In the genomic region with DNA sequence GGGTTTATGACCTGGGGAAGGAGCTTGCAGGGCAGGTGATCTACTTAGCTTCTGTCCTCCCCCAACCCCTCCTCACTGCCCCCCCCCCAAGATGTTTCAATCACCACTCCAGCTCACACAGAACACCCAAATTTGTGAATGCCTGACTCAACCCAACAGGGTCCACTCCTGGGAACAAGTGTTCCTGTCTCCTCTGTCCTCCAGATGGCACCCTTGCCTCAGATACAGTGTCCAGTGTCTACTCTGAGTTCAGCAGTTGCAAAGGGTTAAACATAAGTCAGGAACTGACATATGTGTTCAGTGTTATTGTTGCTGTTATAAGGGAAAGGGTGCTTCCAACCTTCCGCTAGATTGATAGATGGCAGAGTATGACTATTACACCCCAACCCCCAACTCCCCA, we compare ENCODE assay signal across 10 mouse cellular contexts.
DNase-seq lines count a peak whose midpoint lies in the region; ATAC-seq and TF ChIP-seq lines count a peak whose summit lies in the region.
"Had no signal": no experiment of that assay in that cellular context is flagged by ENCODE, and none has a peak within 500 bp of the region (broad histone marks: within the 10 kb centered on the region; RNA-seq: fewer than 3 reads in every experiment).

No protein-coding gene starts in this region.

- no peak overlapping the region for H3K27ac ChIP-seq in forebrain, embryonic 13.5 days
- no peak overlapping the region for H3K27ac ChIP-seq in forebrain, embryonic 11.5 days (ENCODE audit: low read depth, low read length)
- no peak overlapping the region for H3K27ac ChIP-seq in left cerebral cortex, adult 2 months
- no peak overlapping the region for H3K27ac ChIP-seq in hindbrain, embryonic 14.5 days
- H3K27ac ChIP-seq: liver, embryonic 13.5 days had no signal

- TF ChIP-seq CTCF in left cerebral cortex, adult 2 months (IDR thresholded peaks at IDR 0.05), result peak; percentile 51

- WGBS in forebrain, embryonic 13.5 days, result 88% methylated on average over 1 of the region's 1 CpGs
- 86% methylated on average over 1 of the region's 1 CpGs for WGBS in forebrain, embryonic 11.5 days
- WGBS in hindbrain, embryonic 14.5 days, result 59% methylated on average over 1 of the region's 1 CpGs

- DNase-seq in forebrain, embryonic 11.5 days (ENCODE audit: low spot score), result no peak
- no peak for DNase-seq in left cerebral cortex, adult 2 months (ENCODE audit: extremely low spot score in 1 of 2, low spot score in 2 of 2)
- DNase-seq in left cerebral cortex, postnatal 4 days, result no peak
- DNase-seq in hindbrain, embryonic 14.5 days (ENCODE audit: low spot score), result peak; percentile 51
- DNase-seq in retina, embryonic 14.5 days (ENCODE audit: low spot score), result peak; percentile 28
- no peak for DNase-seq in spleen, postnatal 36 days (ENCODE audit: low spot score in 2 of 2)
- DNase-seq: liver, embryonic 13.5 days had no signal

- H3K36me3 ChIP-seq in forebrain, embryonic 13.5 days (ENCODE audit: poor library complexity, severe bottlenecking), result no peaks in the 10 kb centered on the region
- H3K36me3 ChIP-seq in forebrain, embryonic 11.5 days (ENCODE audit: control insufficient read depth, insufficient read depth, low read length), result no peaks in the 10 kb centered on the region
- H3K36me3 ChIP-seq in hindbrain, embryonic 14.5 days (replicated peaks; ENCODE audit: control insufficient read depth, insufficient read depth), result no peaks in the 10 kb centered on the region
- H3K36me3 ChIP-seq: liver, embryonic 13.5 days had no signal

- H3K4me3 ChIP-seq in forebrain, embryonic 13.5 days, result no peak overlapping the region
- no peak overlapping the region for H3K4me3 ChIP-seq in forebrain, embryonic 11.5 days (ENCODE audit: low read depth, low read length)
- H3K4me3 ChIP-seq in left cerebral cortex, adult 2 months, result no peak overlapping the region
- no peak overlapping the region for H3K4me3 ChIP-seq in hindbrain, embryonic 14.5 days (replicated peaks; ENCODE audit: low read length)
- H3K4me3 ChIP-seq: erythroblast, embryonic 14.5 days; liver, embryonic 13.5 days had no signal

- intact Hi-C loops in left cerebral cortex, adult 2 months (cut with DNase I), result loop anchor here (1.0 kb wide), 2 partner anchors 201 to 870 kb away; no protein-coding TSS in a partner anchor
- intact Hi-C loops in left cerebral cortex, postnatal 4 days (cut with DNase I), result loop anchor here (10.0 kb wide), 1 partner anchor 202 kb away; no protein-coding TSS in a partner anchor

- ATAC-seq in forebrain, embryonic 13.5 days, result 0 out of 2 replicates have a peak, but pooled peaks have one; percentile 45
- no peak for ATAC-seq in forebrain, embryonic 11.5 days (replicated peaks; ENCODE audit: low FRiP score)
- peak; percentile 55; the same call in 1 of the 2 replicates for ATAC-seq in hindbrain, embryonic 14.5 days (ENCODE audit: low FRiP score)
- ATAC-seq in inflammation-experienced regulatory T-cells, adult 6 months, result no peak

- no peak overlapping the region for H3K9ac ChIP-seq in forebrain, embryonic 13.5 days
- H3K9ac ChIP-seq in forebrain, embryonic 11.5 days (ENCODE audit: low read length), result no peak overlapping the region
- H3K9ac ChIP-seq in hindbrain, embryonic 14.5 days, result no peak overlapping the region
- H3K9ac ChIP-seq: liver, embryonic 13.5 days had no signal

- H3K9me3 ChIP-seq in forebrain, embryonic 13.5 days (replicated peaks), result no peaks in the 10 kb centered on the region
- no peaks in the 10 kb centered on the region for H3K9me3 ChIP-seq in forebrain, embryonic 11.5 days (ENCODE audit: control insufficient read depth, low read length)
- no peaks in the 10 kb centered on the region for H3K9me3 ChIP-seq in hindbrain, embryonic 14.5 days (ENCODE audit: control insufficient read depth, low read length)
- H3K9me3 ChIP-seq: liver, embryonic 13.5 days had no signal

- H3K27me3 ChIP-seq in forebrain, embryonic 13.5 days, result no peaks in the 10 kb centered on the region
- H3K27me3 ChIP-seq in forebrain, embryonic 11.5 days (ENCODE audit: control insufficient read depth, insufficient read depth, low read length), result no peaks in the 10 kb centered on the region
- H3K27me3 ChIP-seq in hindbrain, embryonic 14.5 days (ENCODE audit: control insufficient read depth, insufficient read depth, low read length), result no peaks in the 10 kb centered on the region
- H3K27me3 ChIP-seq: liver, embryonic 13.5 days had no signal

- no peak overlapping the region for H3K4me2 ChIP-seq in forebrain, embryonic 13.5 days
- no peak overlapping the region for H3K4me2 ChIP-seq in forebrain, embryonic 11.5 days (ENCODE audit: low read depth, low read length, severe bottlenecking)
- no peak overlapping the region for H3K4me2 ChIP-seq in hindbrain, embryonic 14.5 days (replicated peaks)
- H3K4me2 ChIP-seq: liver, embryonic 13.5 days had no signal

- H3K4me1 ChIP-seq in forebrain, embryonic 13.5 days, result no peaks in the 10 kb centered on the region
- no peaks in the 10 kb centered on the region for H3K4me1 ChIP-seq in forebrain, embryonic 11.5 days (replicated peaks; ENCODE audit: control insufficient read depth, insufficient read depth, low read length)
- H3K4me1 ChIP-seq in hindbrain, embryonic 14.5 days (replicated peaks; ENCODE audit: control insufficient read depth, insufficient read depth, low read length), result no peaks in the 10 kb centered on the region
- H3K4me1 ChIP-seq: liver, embryonic 13.5 days had no signal

Comparison
In these comparisons a context has a peak if more than half of its experiments do, and no peak if none do; other contexts are left out.
1. ATAC-seq: peak in forebrain, embryonic 13.5 days (single experiment) and hindbrain, embryonic 14.5 days (single experiment); none in forebrain, embryonic 11.5 days (single experiment) and inflammation-experienced regulatory T-cells, adult 6 months (single experiment).
2. DNase-seq: peak in hindbrain, embryonic 14.5 days (single experiment) and retina, embryonic 14.5 days (single experiment); none in forebrain, embryonic 11.5 days (single experiment), left cerebral cortex, adult 2 months (0 of 2), left cerebral cortex, postnatal 4 days (single experiment) and spleen, postnatal 36 days (0 of 2).